8 mouse cellular contexts compared by ENCODE assay signal in genomic region chr1:135146077-135146945, GRCm38 (mm10). TPM values are rescaled to one million over a fixed set of nuclear protein-coding genes. Genes with fewer than 3 reads are reported as not detected.
DNase-seq lines count a peak whose midpoint lies in the region; ATAC-seq and TF ChIP-seq lines count a peak whose summit lies in the region.

Arl8a (plus strand) TSS chr1:135146824.

- peak within 1 kb of the TSS; percentile 100 for H3K9ac ChIP-seq in hindbrain, postnatal 0 days (replicated peaks; ENCODE audit: low read length)

- H3K4me2 ChIP-seq in hindbrain, postnatal 0 days (ENCODE audit: low read depth, low read length), result peak within 1 kb of the TSS; percentile 87

- peak; percentile 85 for DNase-seq in ZHBTc4 (ENCODE audit: low read depth, low spot score)
- DNase-seq in gastrocnemius, adult 8-10 months (ENCODE audit: low spot score in 2 of 2), result peak; percentile 67 to 81
- DNase-seq in hindbrain, postnatal 0 days (ENCODE audit: low spot score), result peak; percentile 95
- peak; percentile 69 to 94 for DNase-seq in left cerebral cortex, postnatal 10 days (ENCODE audit: extremely low spot score in 1 of 2, low spot score in 2 of 2)
- DNase-seq in right cerebral cortex, postnatal 10 days (ENCODE audit: low spot score in 2 of 2), result peak; percentile 90 to 92
- DNase-seq in urinary bladder, postnatal 14 days (ENCODE audit: low spot score), result peak; percentile 86

- peaks cover 18% of the 10 kb centered on the region; the same call in 1 of the 2 replicates for H3K4me1 ChIP-seq in hindbrain, postnatal 0 days (ENCODE audit: insufficient read depth, low read length)

- H3K36me3 ChIP-seq in hindbrain, postnatal 0 days (ENCODE audit: insufficient read depth, low read length), result peaks cover 3% of the 10 kb centered on the region; the same call in 1 of the 2 replicates

- intact Hi-C loops in left cerebral cortex, postnatal 10 days (cut with DNase I), result no loop called here

- H3K4me3 ChIP-seq in hindbrain, postnatal 0 days (ENCODE audit: low read length), result peak within 1 kb of the TSS; percentile 99

- no peaks in the 10 kb centered on the region for H3K27me3 ChIP-seq in hindbrain, postnatal 0 days (ENCODE audit: insufficient read depth, low read length)

- peak; percentile 45 for ATAC-seq in common myeloid progenitor, adult 5-6 weeks (replicated peaks; ENCODE audit: low read depth, poor library complexity, severe bottlenecking)
- peak; percentile 82 for ATAC-seq in hindbrain, postnatal 0 days
- ATAC-seq in megakaryocyte progenitor cell, adult 5-6 weeks (replicated peaks; ENCODE audit: poor library complexity), result peak; percentile 67

- H3K27ac ChIP-seq in hindbrain, postnatal 0 days, result peak within 1 kb of the TSS; percentile 98

- no peaks in the 10 kb centered on the region for H3K9me3 ChIP-seq in hindbrain, postnatal 0 days (ENCODE audit: low read length)

- WGBS in hindbrain, postnatal 0 days, result under 1% methylated on average over 59 of the region's 78 CpGs

- no peak for TF ChIP-seq CTCF in hindbrain, postnatal 0 days (IDR thresholded peaks at IDR 0.05; ENCODE audit: low read depth)

RNA-seq across cellular contexts. Expression of gene Arl8a, which starts in this region (rescaled TPM):
- total RNA-seq in common myeloid progenitor, adult 5-6 weeks (2017), result 16.2 and 16.4 TPM in 2 replicates
- 10 to 100 TPM; 16.6 to 19.3 (median 18.0) TPM for total RNA-seq in gastrocnemius, adult 8-10 months (2022)
- total RNA-seq in hindbrain, postnatal 0 days (2014; rRNA removed), result 251 and 277 TPM in 2 replicates
- polyA plus RNA-seq in hindbrain, postnatal 0 days (2015; fragmentation: Nextera tagmentation; extraction: Ambion mirVana), result 329 and 369 TPM in 2 replicates
- total RNA-seq in left cerebral cortex, postnatal 10 days (2021), result 100 to 1,000 TPM; 418 to 439 TPM
- total RNA-seq in megakaryocyte progenitor cell, adult 5-6 weeks (2015), result 32.1 and 35.1 TPM in 2 replicates
- total RNA-seq in megakaryocyte progenitor cell, adult 5-6 weeks (2017), result 18.4 and 19.9 TPM in 2 replicates

Comparison
In these comparisons a context has a peak if more than half of its experiments do, and no peak if none do; other contexts are left out.
1. Peak in every context shown above with its lines: DNase-seq, ATAC-seq, H3K4me3 ChIP-seq and H3K27ac ChIP-seq.